Mouse (Mus musculus) forebrain, embryonic 11.5 days (tissue): ENCODE data around the gene Hmgb3. TPM values are rescaled to one million over a fixed set of nuclear protein-coding genes. Genes with fewer than 3 reads are reported as not detected.
A peak's percentile ranks its signal among the peaks of the same experiment; 100 is the strongest.

Source experiments
- ATAC-seq: fragments of 200-750 bp; cut with Nextera tagmentation; replicated peaks from 2 replicates; pipeline ENCODE4 v1.8.0; 2017; ENCODE audit warnings: moderate TSS enrichment; ENCODE audit not compliant: low FRiP score
- DNase-seq: peaks from one replicate; pipeline ENCODE4 v3.0.0-alpha.2; 2017; ENCODE audit warnings: low spot score
- H3K27ac ChIP-seq: fragments of 300-500 bp; sonication (generic); 2 replicates; pipeline ENCODE4 v1.5.1; 2014; ENCODE audit warnings: low read depth, low read length
- H3K27me3 ChIP-seq: fragments of 300-500 bp; sonication (generic); 2 replicates; pipeline ENCODE4 v1.6.1; 2014; ENCODE audit warnings: mild to moderate bottlenecking, low read length, mixed read lengths; ENCODE audit not compliant: control insufficient read depth, insufficient read depth
- H3K36me3 ChIP-seq: fragments of 300-500 bp; sonication (generic); 2 replicates; pipeline ENCODE4 v1.6.1; 2014; ENCODE audit warnings: mild to moderate bottlenecking, low read length, moderate library complexity, mixed read lengths; ENCODE audit not compliant: control insufficient read depth, insufficient read depth
- H3K4me1 ChIP-seq: fragments of 300-500 bp; sonication (generic); replicated peaks from 2 replicates; pipeline ENCODE4 v1.6.1; 2014; ENCODE audit warnings: low read length, mixed read lengths; ENCODE audit not compliant: control insufficient read depth, insufficient read depth
- H3K4me2 ChIP-seq: fragments of 300-500 bp; sonication (generic); 2 replicates; pipeline ENCODE4 v1.6.1; 2014; ENCODE audit warnings: low read depth, mild to moderate bottlenecking, low read length, moderate library complexity, mixed read lengths; ENCODE audit not compliant: severe bottlenecking
- H3K4me3 ChIP-seq: fragments of 300-500 bp; sonication (generic); 2 replicates; pipeline ENCODE4 v1.5.1; 2014; ENCODE audit warnings: low read depth, low read length
- H3K9ac ChIP-seq: fragments of 300-500 bp; sonication (generic); 2 replicates; pipeline ENCODE4 v1.6.1; 2014; ENCODE audit warnings: low read length
- H3K9me3 ChIP-seq: fragments of 300-500 bp; sonication (generic); 2 replicates; pipeline ENCODE4 v1.6.1; 2016; ENCODE audit warnings: low read length, mixed read lengths; ENCODE audit not compliant: control insufficient read depth
- WGBS: fragments of 180-500 bp; shearing (Covaris S2); extraction: QIAGEN DNeasy Blood & Tissue Kit; methylation state at CpG from one replicate; pipeline ENCODE4 v1.1.7; 2014; 5-methylcytosine and 5-hydroxymethylcytosine counted together
- polyA plus RNA-seq: library from polyadenylated mRNA; unstranded; fragments of >200 nt; fragmentation: Nextera tagmentation; extraction: Ambion mirVana; gene quantifications from 2 replicates; pipeline ENCODE4 v1.2.1, GENCODE M21; 2014

Gene Hmgb3
- polyA plus RNA-seq, 1 experiment from 2014 or later: 772 TPM

- Histone ChIP-seq H3K9ac (peak overlapping the region; percentile 95), H3K9me3 (no peaks in the 10 kb centered on the region), H3K27me3 (no peaks in the 10 kb centered on the region), H3K36me3 (no peaks in the 10 kb centered on the region), H3K4me3 (peak overlapping the region; percentile 71), H3K27ac (peak overlapping the region; percentile 97), H3K4me2 (peak overlapping the region; percentile 59), H3K4me1 (no peaks in the 10 kb centered on the region)
- DNase-seq (peak; percentile 63), ATAC-seq (no peak)
- WGBS: 35% methylated on average over 24 of the region's 37 CpGs
These were observed 1.3 kb downstream of the Hmgb3 start for GRCm38 (mm10) chrX:71556965-71557491.

DNA sequence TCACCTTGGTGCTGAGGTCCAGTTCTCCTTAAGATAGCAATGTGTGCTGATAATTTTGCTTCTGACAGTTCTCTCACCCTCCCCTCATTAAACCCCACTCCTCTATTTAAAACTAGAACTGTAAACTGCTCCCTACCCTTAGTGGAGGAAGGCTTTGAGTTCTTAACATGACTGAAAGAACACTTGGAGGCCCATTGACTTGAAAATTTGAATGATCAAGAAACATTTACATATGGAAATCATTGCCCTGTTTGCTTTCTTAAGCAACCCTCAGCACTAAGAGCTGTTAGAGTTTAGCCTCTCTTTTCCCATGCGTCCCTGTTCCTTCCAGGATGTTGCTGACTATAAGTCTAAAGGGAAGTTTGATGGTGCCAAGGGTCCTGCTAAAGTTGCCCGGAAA, 3.6 kb downstream of the Hmgb3 start:
- no peaks in the 10 kb centered on the region for H3K27me3 ChIP-seq
- 80% methylated on average over 2 of the region's 2 CpGs for WGBS
- ATAC-seq (no peak), DNase-seq (no peak)
- no peaks in the 10 kb centered on the region for H3K9me3 ChIP-seq
- no peak overlapping the region for H3K4me2 ChIP-seq
- no peak overlapping the region for H3K27ac ChIP-seq
- no peak overlapping the region for H3K4me3 ChIP-seq
- H3K36me3 ChIP-seq: no peaks in the 10 kb centered on the region
- H3K9ac ChIP-seq: no peak overlapping the region
- H3K4me1 ChIP-seq: no peaks in the 10 kb centered on the region

DNA sequence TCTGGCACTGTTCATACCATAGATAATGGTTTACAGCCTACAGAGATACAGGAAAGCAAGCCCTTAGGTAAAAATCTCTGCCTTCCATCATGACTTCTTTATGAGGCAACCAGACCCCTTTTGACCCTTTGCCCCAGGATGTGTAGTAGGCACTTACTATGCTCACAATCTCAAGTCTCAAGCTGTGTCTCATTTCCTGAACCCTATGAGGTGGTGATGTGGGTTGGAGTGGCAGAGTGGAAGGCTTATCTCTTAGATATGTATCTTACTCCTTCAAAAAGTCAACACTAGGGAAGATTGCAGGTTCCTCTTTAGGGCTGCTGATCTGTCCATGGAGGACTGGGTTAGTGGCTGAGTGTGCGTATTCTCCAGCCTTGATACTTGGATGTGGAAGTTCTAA, 5.1 kb downstream of the Hmgb3 start:
- DNase-seq (no peak), ATAC-seq (no peak)
- Histone ChIP-seq H3K4me3 (no peak overlapping the region), H3K9ac (no peak overlapping the region), H3K4me2 (no peak overlapping the region), H3K9me3 (no peaks in the 10 kb centered on the region), H3K27me3 (no peaks in the 10 kb centered on the region), H3K4me1 (no peaks in the 10 kb centered on the region), H3K36me3 (no peaks in the 10 kb centered on the region), H3K27ac (no peak overlapping the region)
- WGBS: 100% methylated on average over 1 of the region's 1 CpGs

DNA sequence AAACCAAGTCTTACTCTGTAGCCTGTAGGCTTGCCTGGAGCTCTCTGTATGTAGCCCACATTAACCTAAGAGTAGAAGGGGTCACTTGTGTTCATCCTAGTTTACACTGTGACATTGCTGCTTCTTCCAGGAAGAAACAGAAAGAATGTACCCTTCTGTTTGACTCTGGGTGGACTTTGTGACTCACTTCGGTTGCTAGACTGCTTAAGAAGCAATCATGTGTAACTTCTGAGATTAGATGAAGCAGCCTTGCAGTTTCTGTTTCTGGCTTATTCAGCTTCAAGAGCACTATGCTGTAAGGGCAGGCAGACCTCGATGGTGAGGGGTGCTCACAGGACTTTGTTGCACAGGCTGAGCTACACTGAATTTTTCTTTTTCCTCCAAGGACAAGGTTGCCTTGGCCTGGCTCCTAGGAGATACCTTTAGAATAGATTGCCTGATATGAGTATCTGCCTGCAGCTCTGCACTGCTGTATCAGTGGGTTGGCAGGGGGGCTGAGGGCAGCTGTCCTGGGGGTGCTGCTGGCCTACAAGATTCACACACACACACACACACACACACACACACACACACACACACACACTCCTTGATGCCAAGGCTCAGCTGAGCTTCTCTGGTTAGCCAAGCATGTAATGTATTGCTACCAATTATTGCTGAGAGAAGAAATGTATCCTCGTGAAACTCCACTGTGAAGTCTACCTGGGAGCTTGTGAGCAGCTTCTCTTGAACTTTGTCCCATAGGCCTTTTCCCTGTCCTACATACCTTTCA, 17.6 kb downstream of the Hmgb3 start:
- Histone ChIP-seq H3K4me2 (no peak overlapping the region), H3K36me3 (no peaks in the 10 kb centered on the region), H3K4me3 (no peak overlapping the region), H3K27ac (no peak overlapping the region), H3K4me1 (no peaks in the 10 kb centered on the region), H3K9ac (no peak overlapping the region), H3K27me3 (no peaks in the 10 kb centered on the region), H3K9me3 (no peaks in the 10 kb centered on the region)
- WGBS: 74% methylated on average over 3 of the region's 3 CpGs
- DNase-seq: no peak
- no peak for ATAC-seq

DNA sequence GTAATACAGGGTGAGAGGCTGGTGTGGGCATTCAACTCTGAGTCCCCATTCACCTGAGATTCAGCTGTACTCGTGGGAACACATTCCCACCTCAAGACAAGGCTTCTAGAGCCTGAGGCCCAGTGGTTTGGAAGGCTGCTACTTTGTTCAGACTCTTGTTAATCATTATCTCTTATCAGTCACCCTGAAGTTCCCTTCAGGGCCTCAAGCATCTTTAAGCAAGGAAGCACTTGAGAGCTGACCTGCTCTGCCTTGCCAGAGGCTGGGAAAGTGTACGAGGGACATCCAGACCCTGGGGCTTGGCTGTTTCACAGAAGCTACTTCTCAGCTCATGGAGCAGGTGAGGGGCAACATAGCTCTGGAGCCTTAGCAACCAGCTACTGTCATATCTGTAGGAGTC, 19.8 kb downstream of the Hmgb3 start:
- 62% methylated on average over 2 of the region's 2 CpGs for WGBS
- DNase-seq (no peak), ATAC-seq (no peak)
- H3K9ac ChIP-seq: no peak overlapping the region
- H3K27me3 ChIP-seq: no peaks in the 10 kb centered on the region
- H3K27ac ChIP-seq: no peak overlapping the region
- H3K4me2 ChIP-seq: no peak overlapping the region
- H3K9me3 ChIP-seq: no peaks in the 10 kb centered on the region
- no peaks in the 10 kb centered on the region for H3K36me3 ChIP-seq
- no peak overlapping the region for H3K4me3 ChIP-seq
- H3K4me1 ChIP-seq: no peaks in the 10 kb centered on the region

GRCm38 (mm10) chrX:71589181-71589580, 33.5 kb downstream of the Hmgb3 start:
- DNase-seq (no peak), ATAC-seq (no peak)
- Histone ChIP-seq H3K36me3 (no peaks in the 10 kb centered on the region), H3K4me1 (no peaks in the 10 kb centered on the region), H3K9ac (no peak overlapping the region), H3K9me3 (no peaks in the 10 kb centered on the region), H3K4me2 (no peak overlapping the region), H3K27ac (no peak overlapping the region), H3K27me3 (no peaks in the 10 kb centered on the region), H3K4me3 (no peak overlapping the region)
- 69% methylated on average over 1 of the region's 1 CpGs for WGBS

GRCm38 (mm10) chrX:71601052-71601611, 45.4 kb downstream of the Hmgb3 start:
- WGBS: 19% methylated on average over 25 of the region's 25 CpGs
- H3K27me3 ChIP-seq: no peaks in the 10 kb centered on the region
- H3K9ac ChIP-seq: no peak overlapping the region; the same call in 1 of the 2 replicates
- DNase-seq: peak; percentile 82
- H3K36me3 ChIP-seq: no peaks in the 10 kb centered on the region
- H3K9me3 ChIP-seq: no peaks in the 10 kb centered on the region
- H3K4me1 ChIP-seq: no peaks in the 10 kb centered on the region
- ATAC-seq: peak; percentile 85
- no peak overlapping the region for H3K4me3 ChIP-seq
- no peak overlapping the region for H3K27ac ChIP-seq
- H3K4me2 ChIP-seq: peak overlapping the region; percentile 49
